Mouse (Mus musculus): ENCODE data around the gene 1110051M20Rik. TPM values are rescaled to one million over a fixed set of nuclear protein-coding genes. Genes with fewer than 3 reads are reported as not detected.

Gene 1110051M20Rik
- total RNA-seq, 2 experiments from 2014 or later, result 92.1 to 103 TPM

- peak in 1 of 2 experiments; percentile 37 for DNase-seq (ENCODE audit: low spot score in 2 of 2)
Measured at GRCm38 (mm10) chr2:91458252-91458672, 13.8 kb upstream of the 1110051M20Rik start.

- DNase-seq (ENCODE audit: low spot score in 2 of 2), result no peak
Measured at GRCm38 (mm10) chr2:91457656-91458251, 13.2 kb upstream of the 1110051M20Rik start.

- no peak for DNase-seq (ENCODE audit: low spot score in 2 of 2)
Measured at GRCm38 (mm10) chr2:91457259-91457655, 12.8 kb upstream of the 1110051M20Rik start, which contains the start of gene Lrp4. Lrp4 (plus strand) TSS chr2:91457511.

GRCm38 (mm10) chr2:91456491-91457100 lies 12.1 kb upstream of the 1110051M20Rik start:
- no peak for DNase-seq (ENCODE audit: low spot score in 2 of 2)

- peak in 1 of 2 experiments; percentile 43 for DNase-seq (ENCODE audit: low spot score in 2 of 2)
Measured at GRCm38 (mm10) chr2:91455826-91456225, 11.3 kb upstream of the 1110051M20Rik start.

DNA sequence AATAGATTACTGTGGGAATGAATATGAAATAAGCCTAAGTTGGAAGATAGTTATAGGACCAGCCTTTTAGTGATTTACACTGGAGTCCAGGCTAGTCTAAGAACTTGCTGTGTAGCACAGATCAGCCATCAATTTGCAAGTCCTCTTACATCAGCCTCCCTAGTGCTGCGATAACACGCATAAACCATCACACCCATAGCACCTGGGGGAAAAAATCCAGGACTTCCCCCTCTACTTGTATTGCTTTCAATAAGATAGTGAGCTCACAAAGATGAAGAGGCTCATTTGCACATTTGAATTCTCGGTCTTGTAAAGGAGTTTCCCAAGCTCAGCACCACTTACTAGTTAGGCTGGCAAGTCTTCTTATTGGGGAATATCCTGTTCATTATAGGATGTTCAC lies 9.9 kb upstream of the 1110051M20Rik start:
- no peak for DNase-seq (ENCODE audit: low spot score in 2 of 2)

DNA sequence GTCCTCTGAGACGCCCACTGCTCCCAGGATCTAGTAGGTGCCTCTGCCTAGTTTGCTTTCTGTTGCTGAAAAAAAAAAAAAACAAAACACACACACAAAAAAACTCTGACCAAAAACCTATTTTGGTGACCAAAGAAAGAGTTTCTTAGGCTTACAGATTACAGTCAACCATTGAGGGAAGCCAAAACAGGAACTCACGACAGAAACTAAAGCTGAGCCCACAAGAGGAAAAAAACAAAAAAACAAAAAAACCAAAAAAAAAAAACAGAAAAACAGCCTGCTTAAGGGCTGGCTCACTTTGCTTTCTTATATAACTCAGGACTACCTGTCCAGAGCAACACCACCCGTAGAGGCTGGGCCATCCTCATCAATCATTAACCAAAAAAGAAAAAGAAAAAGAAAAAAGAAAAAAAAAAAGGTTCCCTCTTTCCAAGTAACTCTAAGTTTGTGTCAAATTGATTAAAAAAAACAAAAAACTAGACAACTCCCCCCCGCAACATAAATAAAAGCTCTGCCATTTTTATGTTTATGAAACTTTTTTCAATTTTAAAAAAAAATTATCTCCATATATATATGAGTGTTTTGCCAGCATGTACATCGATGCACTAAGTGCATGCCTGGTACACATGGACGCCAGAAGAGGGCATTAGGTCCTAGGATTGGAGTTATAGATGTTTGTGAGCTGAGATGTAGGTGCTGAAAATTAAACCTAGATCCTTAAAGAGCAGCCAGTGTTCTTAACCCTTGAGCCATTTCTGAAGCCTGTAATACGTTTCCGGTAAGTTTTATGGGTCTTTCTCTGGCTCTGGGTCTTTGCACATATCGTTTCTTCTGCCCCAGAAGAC lies 8.9 kb upstream of the 1110051M20Rik start:
- no peak for DNase-seq (ENCODE audit: low spot score in 2 of 2)

- no peak for DNase-seq (ENCODE audit: low spot score in 2 of 2)
Measured at GRCm38 (mm10) chr2:91452658-91453057, 8.2 kb upstream of the 1110051M20Rik start.

DNA sequence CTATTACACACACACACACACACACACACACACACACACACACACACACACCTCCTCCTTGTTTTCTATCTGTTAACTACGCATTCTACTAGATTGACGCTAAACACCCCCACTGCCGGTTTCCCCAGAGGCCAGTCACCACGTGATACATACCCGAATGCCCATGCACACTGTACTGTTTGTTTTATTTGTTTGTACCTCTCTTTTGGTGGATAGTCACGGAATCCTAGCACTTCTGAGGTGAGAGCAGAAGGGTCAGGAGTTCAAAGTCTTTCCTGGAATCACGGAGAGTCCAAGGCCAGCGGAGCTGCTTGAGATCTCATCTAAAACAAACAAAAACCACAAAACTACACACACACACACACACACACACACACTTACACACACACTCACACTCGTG lies 5.8 kb upstream of the 1110051M20Rik start:
- no peak for DNase-seq (ENCODE audit: low spot score in 2 of 2)

GRCm38 (mm10) chr2:91449662-91450061 lies 5.2 kb upstream of the 1110051M20Rik start:
- no peak for DNase-seq (ENCODE audit: low spot score in 2 of 2)

- DNase-seq (ENCODE audit: low spot score in 2 of 2), result no peak
Measured at GRCm38 (mm10) chr2:91442241-91442640, 2.3 kb downstream of the 1110051M20Rik start.

DNA sequence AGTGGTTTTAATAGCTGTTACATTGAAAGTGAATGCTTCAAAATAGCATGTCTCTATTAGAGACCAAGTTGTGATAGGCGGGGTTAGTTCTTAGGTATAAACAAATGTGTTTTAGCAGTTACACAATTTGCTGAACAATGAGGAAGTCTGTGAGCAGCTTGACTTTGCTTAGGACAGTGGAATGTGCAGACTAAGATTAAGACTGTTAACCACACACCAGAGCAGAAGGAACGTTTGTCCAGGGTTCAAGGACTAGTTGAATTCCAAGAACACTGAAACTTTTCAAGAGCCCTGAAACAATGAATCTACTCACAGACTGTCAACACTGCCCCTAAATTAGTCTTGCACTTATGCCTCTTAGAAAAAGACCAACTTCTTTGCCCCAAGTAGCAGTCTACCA lies 2.8 kb downstream of the 1110051M20Rik start:
- no peak for DNase-seq (ENCODE audit: low spot score in 2 of 2)

- no peak for DNase-seq (ENCODE audit: low spot score in 2 of 2)
Measured at GRCm38 (mm10) chr2:91440686-91441085, 3.8 kb downstream of the 1110051M20Rik start.

GRCm38 (mm10) chr2:91439876-91440275 lies 4.6 kb downstream of the 1110051M20Rik start:
- no peak for DNase-seq (ENCODE audit: low spot score in 2 of 2)

DNA sequence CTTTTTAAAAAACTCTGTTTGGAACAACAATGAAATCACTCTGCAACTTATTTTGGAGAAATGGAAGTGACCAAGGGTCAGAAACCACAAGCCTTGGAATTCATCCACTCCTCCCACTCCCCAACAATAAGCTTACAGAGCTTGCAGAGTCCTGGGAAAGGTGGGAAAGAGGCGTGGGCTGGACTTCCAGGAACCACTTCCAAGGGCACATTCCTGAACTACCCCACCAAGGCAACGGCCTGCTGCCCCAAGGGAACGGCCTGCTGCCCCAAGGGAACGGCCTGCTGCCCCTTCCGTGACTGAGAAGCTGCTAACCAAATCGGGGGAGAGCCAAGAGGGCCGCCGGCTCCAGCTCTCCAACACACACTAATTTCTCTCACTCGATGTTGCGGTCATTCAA lies 5.2 kb downstream of the 1110051M20Rik start:
- no peak for DNase-seq (ENCODE audit: low spot score in 2 of 2)

DNA sequence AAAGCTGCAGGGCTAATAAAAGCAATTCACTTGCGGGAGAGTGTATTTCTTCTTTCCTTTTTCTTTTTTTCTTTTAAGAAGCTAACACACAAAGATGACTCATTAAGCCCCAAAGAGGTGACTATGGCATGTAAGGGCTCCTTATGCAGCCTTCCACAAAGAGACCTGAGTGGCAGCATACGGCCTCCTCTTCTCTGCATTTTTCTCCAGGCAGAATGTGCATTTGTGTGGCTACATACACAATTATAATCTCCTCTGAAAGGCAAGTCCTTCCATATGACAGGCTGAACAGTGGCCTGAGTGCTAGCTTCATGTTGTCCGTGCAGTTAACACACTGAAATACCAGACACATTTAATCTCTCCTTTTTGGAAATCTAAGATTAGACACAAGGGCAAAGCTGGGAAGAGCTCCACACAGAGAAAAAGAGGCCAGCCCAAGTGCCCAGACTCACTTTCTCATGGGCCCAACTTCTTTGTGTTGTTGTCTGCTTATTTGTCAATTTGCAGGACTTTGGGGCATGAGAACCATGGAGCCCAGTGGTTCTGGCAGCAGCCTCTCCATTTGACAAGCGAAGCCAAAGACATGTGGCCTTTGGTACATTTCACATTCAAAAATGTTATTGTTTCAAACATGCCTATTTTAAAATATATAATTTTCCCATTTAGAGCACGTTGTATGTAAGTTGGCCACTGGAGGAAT lies 7.2 kb downstream of the 1110051M20Rik start:
- no peak for DNase-seq (ENCODE audit: low spot score in 2 of 2)

GRCm38 (mm10) chr2:91436713-91437112 lies 7.8 kb downstream of the 1110051M20Rik start:
- DNase-seq (ENCODE audit: low spot score in 2 of 2), result no peak

DNA sequence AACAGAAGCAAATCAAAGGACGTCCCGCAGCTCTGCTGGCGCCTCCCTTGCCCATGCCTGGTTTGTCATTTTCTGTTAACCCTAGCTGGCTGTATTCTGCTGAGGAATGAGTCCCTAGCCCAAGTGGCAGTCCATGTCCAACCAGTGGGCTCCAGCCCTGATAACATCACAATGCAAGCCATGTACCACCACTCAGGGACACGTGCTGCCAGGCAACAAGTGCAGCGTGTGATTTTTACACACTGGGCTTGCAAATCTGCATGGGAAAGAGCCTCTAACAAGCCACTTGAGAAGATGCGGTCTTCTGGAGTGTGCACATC lies 13.9 kb downstream of the 1110051M20Rik start:
- no peak for DNase-seq (ENCODE audit: low spot score in 2 of 2)

DNA sequence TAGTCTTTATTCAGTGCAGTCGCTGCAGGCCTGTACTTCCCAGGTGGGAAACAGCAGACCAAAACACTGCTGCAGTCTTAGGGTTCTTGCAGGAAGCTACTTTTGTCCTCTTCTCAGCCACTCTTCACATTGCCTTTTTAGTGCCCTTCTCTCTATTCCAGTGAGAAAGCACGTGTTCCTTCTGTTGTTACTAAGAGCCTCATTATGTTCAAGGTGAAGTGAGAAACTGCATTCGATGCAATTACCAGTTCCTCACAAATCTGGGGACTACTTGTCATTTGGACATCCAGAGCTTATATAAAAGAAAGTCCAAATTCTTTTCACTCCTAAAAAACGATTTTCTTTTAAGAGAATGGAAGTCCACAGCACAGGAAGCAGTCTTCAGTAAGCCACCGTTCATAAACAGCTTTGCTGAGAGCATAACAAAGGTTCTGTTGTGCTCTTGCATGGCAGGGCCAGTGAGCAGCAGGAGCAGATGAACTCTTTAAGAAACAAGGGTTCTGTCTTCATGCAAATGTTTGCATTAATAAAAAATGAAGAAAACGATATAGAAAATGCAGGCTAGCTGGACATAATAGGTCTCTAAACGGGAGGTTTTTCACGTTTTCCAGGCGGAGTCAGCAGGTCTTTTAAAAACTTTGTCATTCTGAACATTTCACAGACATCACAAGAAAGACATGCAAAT lies 14.4 kb downstream of the 1110051M20Rik start:
- DNase-seq (ENCODE audit: low spot score in 2 of 2), result no peak

GRCm38 (mm10) chr2:91429146-91429545 lies 15.4 kb downstream of the 1110051M20Rik start:
- no peak for DNase-seq (ENCODE audit: low spot score in 2 of 2)

GRCm38 (mm10) chr2:91426321-91426720 lies 18.2 kb downstream of the 1110051M20Rik start:
- no peak for DNase-seq (ENCODE audit: low spot score in 2 of 2)
